Mouse (Mus musculus): ENCODE data around the gene Tfap2e. TPM values are rescaled to one million over a fixed set of nuclear protein-coding genes. Genes with fewer than 3 reads are reported as not detected.

Tfap2e gene
- polyA plus RNA-seq, 1 experiment from 2014 or later, result 0.18 TPM

GRCm38 (mm10) chr4:126750046-126750683 lies 14.1 kb upstream of the Tfap2e start:
- peak overlapping the region; percentile 61; the same call in 1 of the 2 replicates for H3K27ac ChIP-seq (replicated peaks)
- H3K4me1 ChIP-seq (replicated peaks), result peaks cover 55% of the 10 kb centered on the region
- peak overlapping the region; percentile 31 for H3K4me2 ChIP-seq
- WGBS, result 77% methylated on average over 26 of the region's 26 CpGs
- ATAC-seq (ENCODE audit: low read depth), result no peak
- H3K36me3 ChIP-seq, result peaks cover 48% of the 10 kb centered on the region
- no peaks in the 10 kb centered on the region for H3K9me3 ChIP-seq
- no peak overlapping the region for H3K4me3 ChIP-seq
- peak overlapping the region; percentile 91; the same call in 1 of the 2 replicates for H3K9ac ChIP-seq
- H3K27me3 ChIP-seq, result no peaks in the 10 kb centered on the region

GRCm38 (mm10) chr4:126749553-126749952 lies 13.5 kb upstream of the Tfap2e start:
- Histone ChIP-seq H3K36me3 (peaks cover 54% of the 10 kb centered on the region), H3K27ac (replicated peaks) (no peak overlapping the region), H3K27me3 (no peaks in the 10 kb centered on the region), H3K9ac (peak overlapping the region; percentile 91), H3K9me3 (no peaks in the 10 kb centered on the region), H3K4me3 (no peak overlapping the region; the same call in 1 of the 2 replicates), H3K4me1 (replicated peaks) (peaks cover 49% of the 10 kb centered on the region), H3K4me2 (peak overlapping the region; percentile 31; the same call in 1 of the 2 replicates)
- ATAC-seq (ENCODE audit: low read depth), result no peak
- WGBS, result 89% methylated on average over 11 of the region's 11 CpGs

GRCm38 (mm10) chr4:126748381-126748780 lies 12.3 kb upstream of the Tfap2e start:
- Histone ChIP-seq H3K9me3 (no peaks in the 10 kb centered on the region), H3K4me3 (no peak overlapping the region), H3K4me2 (no peak overlapping the region), H3K9ac (peak overlapping the region; percentile 47; the same call in 1 of the 2 replicates), H3K4me1 (replicated peaks) (peaks cover 45% of the 10 kb centered on the region), H3K36me3 (peaks cover 66% of the 10 kb centered on the region), H3K27me3 (peaks cover 4% of the 10 kb centered on the region; the same call in 1 of the 2 replicates), H3K27ac (replicated peaks) (no peak overlapping the region)
- no peak for ATAC-seq (ENCODE audit: low read depth)
- 91% methylated on average over 8 of the region's 8 CpGs for WGBS

GRCm38 (mm10) chr4:126746194-126746840 lies 10.3 kb upstream of the Tfap2e start:
- Histone ChIP-seq H3K9me3 (no peaks in the 10 kb centered on the region), H3K9ac (no peak overlapping the region), H3K36me3 (peaks cover 66% of the 10 kb centered on the region), H3K27me3 (peaks cover 18% of the 10 kb centered on the region), H3K4me1 (replicated peaks) (peaks cover 35% of the 10 kb centered on the region), H3K4me3 (no peak overlapping the region), H3K4me2 (no peak overlapping the region), H3K27ac (replicated peaks) (no peak overlapping the region)
- 86% methylated on average over 10 of the region's 10 CpGs for WGBS
- no peak for ATAC-seq (ENCODE audit: low read depth)

GRCm38 (mm10) chr4:126745506-126746193 lies 9.6 kb upstream of the Tfap2e start:
- no peak overlapping the region for H3K4me3 ChIP-seq
- H3K9me3 ChIP-seq, result no peaks in the 10 kb centered on the region
- H3K4me1 ChIP-seq (replicated peaks), result peaks cover 29% of the 10 kb centered on the region
- no peak for ATAC-seq (ENCODE audit: low read depth)
- H3K27me3 ChIP-seq, result peaks cover 18% of the 10 kb centered on the region
- no peak overlapping the region for H3K9ac ChIP-seq
- 36% methylated on average over 13 of the region's 13 CpGs for WGBS
- peaks cover 66% of the 10 kb centered on the region for H3K36me3 ChIP-seq
- no peak overlapping the region for H3K4me2 ChIP-seq
- H3K27ac ChIP-seq (replicated peaks), result no peak overlapping the region

GRCm38 (mm10) chr4:126744831-126745230 lies 8.8 kb upstream of the Tfap2e start:
- Histone ChIP-seq H3K9ac (0 out of 2 replicates have a peak overlapping the region, but pooled peaks have one; percentile 18), H3K4me1 (replicated peaks) (peaks cover 21% of the 10 kb centered on the region), H3K27me3 (peaks cover 25% of the 10 kb centered on the region), H3K36me3 (peaks cover 59% of the 10 kb centered on the region), H3K9me3 (no peaks in the 10 kb centered on the region), H3K27ac (replicated peaks) (no peak overlapping the region), H3K4me2 (no peak overlapping the region), H3K4me3 (no peak overlapping the region)
- WGBS, result 84% methylated on average over 14 of the region's 14 CpGs
- no peak for ATAC-seq (ENCODE audit: low read depth)

- WGBS, result 7% methylated on average over 11 of the region's 11 CpGs
- no peak overlapping the region for H3K9ac ChIP-seq
- no peaks in the 10 kb centered on the region for H3K9me3 ChIP-seq
- H3K4me2 ChIP-seq, result no peak overlapping the region
- peaks cover 9% of the 10 kb centered on the region for H3K4me1 ChIP-seq (replicated peaks)
- H3K27ac ChIP-seq (replicated peaks), result no peak overlapping the region
- no peak for ATAC-seq (ENCODE audit: low read depth)
- H3K36me3 ChIP-seq, result peaks cover 50% of the 10 kb centered on the region
- no peak overlapping the region for H3K4me3 ChIP-seq
- peaks cover 35% of the 10 kb centered on the region for H3K27me3 ChIP-seq
These were observed 7.7 kb upstream of the Tfap2e start for GRCm38 (mm10) chr4:126743713-126744112.

GRCm38 (mm10) chr4:126742976-126743375 lies 6.9 kb upstream of the Tfap2e start:
- no peak overlapping the region for H3K4me2 ChIP-seq
- 60% methylated on average over 2 of the region's 2 CpGs for WGBS
- no peak for ATAC-seq (ENCODE audit: low read depth)
- H3K4me3 ChIP-seq, result no peak overlapping the region
- no peaks in the 10 kb centered on the region for H3K9me3 ChIP-seq
- H3K9ac ChIP-seq, result no peak overlapping the region
- no peak overlapping the region for H3K27ac ChIP-seq (replicated peaks)
- H3K27me3 ChIP-seq, result peaks cover 43% of the 10 kb centered on the region
- 0 out of 2 replicates have a peak, but pooled peaks cover 2% of the 10 kb centered on the region for H3K4me1 ChIP-seq (replicated peaks)
- H3K36me3 ChIP-seq, result peaks cover 43% of the 10 kb centered on the region

GRCm38 (mm10) chr4:126741448-126741847 lies 5.4 kb upstream of the Tfap2e start:
- Histone ChIP-seq H3K27ac (replicated peaks) (no peak overlapping the region), H3K27me3 (peaks cover 58% of the 10 kb centered on the region), H3K9me3 (no peaks in the 10 kb centered on the region), H3K4me3 (no peak overlapping the region), H3K9ac (peak overlapping the region; percentile 35; the same call in 1 of the 2 replicates), H3K4me1 (replicated peaks) (peaks cover 2% of the 10 kb centered on the region; the same call in 1 of the 2 replicates), H3K4me2 (no peak overlapping the region), H3K36me3 (peaks cover 30% of the 10 kb centered on the region)
- peak; percentile 45; the same call in 1 of the 2 replicates for ATAC-seq (ENCODE audit: low read depth)
- WGBS, result 6% methylated on average over 12 of the region's 12 CpGs

GRCm38 (mm10) chr4:126739966-126740676 lies 4.1 kb upstream of the Tfap2e start:
- peaks cover 18% of the 10 kb centered on the region for H3K36me3 ChIP-seq
- WGBS, result 19% methylated on average over 10 of the region's 10 CpGs
- H3K27ac ChIP-seq (replicated peaks), result no peak overlapping the region
- no peak overlapping the region for H3K9ac ChIP-seq
- H3K4me1 ChIP-seq (replicated peaks), result peaks cover 16% of the 10 kb centered on the region
- H3K4me3 ChIP-seq, result no peak overlapping the region
- no peak for ATAC-seq (ENCODE audit: low read depth)
- peaks cover 71% of the 10 kb centered on the region for H3K27me3 ChIP-seq
- no peaks in the 10 kb centered on the region for H3K9me3 ChIP-seq
- H3K4me2 ChIP-seq, result no peak overlapping the region

- no peak overlapping the region for H3K9ac ChIP-seq
- ATAC-seq (ENCODE audit: low read depth), result 0 out of 2 replicates have a peak, but pooled peaks have one; percentile 17
These were observed 549 bp downstream of the Tfap2e start for GRCm38 (mm10) chr4:126735382-126736000.

More at GRCm38 (mm10) chr4:126735382-126736000, 549 bp downstream of the Tfap2e start:
- no peaks in the 10 kb centered on the region for H3K9me3 ChIP-seq
- H3K36me3 ChIP-seq, result no peaks in the 10 kb centered on the region
- H3K4me1 ChIP-seq (replicated peaks), result peaks cover 29% of the 10 kb centered on the region
- peaks cover 99% of the 10 kb centered on the region for H3K27me3 ChIP-seq
- H3K4me3 ChIP-seq, result peak overlapping the region; percentile 27
- H3K4me2 ChIP-seq, result peak overlapping the region; percentile 48
- H3K27ac ChIP-seq (replicated peaks), result no peak overlapping the region
- WGBS, result 3% methylated on average over 59 of the region's 62 CpGs

All from neural tube, embryonic 13.5 days (tissue).